Mouse (Mus musculus) heart, postnatal 14 days (tissue): ENCODE results near the gene Gm45618. TPM values are rescaled to one million over a fixed set of nuclear protein-coding genes. Genes with fewer than 3 reads are reported as not detected.
A peak's percentile ranks its signal among the peaks of the same experiment; 100 is the strongest.

ENCODE experiments used
- DNase-seq, 2 experiments: peaks; one replicate each; pipeline ENCODE4 v3.0.0; 2021 to 2022
- intact Hi-C: fragments of 180-260 bp; cut with DNase I; formaldehyde crosslinking; loops from one replicate; pipeline ENCODE4 v1.15.1; 2025
- total RNA-seq, 2 experiments: library from RNA; stranded (reverse); gene quantifications; 2 replicates each; pipeline ENCODE4 v1.2.3; 2021

Gene Gm45618
- total RNA-seq, 2 experiments from 2014 or later = not detected

DNA sequence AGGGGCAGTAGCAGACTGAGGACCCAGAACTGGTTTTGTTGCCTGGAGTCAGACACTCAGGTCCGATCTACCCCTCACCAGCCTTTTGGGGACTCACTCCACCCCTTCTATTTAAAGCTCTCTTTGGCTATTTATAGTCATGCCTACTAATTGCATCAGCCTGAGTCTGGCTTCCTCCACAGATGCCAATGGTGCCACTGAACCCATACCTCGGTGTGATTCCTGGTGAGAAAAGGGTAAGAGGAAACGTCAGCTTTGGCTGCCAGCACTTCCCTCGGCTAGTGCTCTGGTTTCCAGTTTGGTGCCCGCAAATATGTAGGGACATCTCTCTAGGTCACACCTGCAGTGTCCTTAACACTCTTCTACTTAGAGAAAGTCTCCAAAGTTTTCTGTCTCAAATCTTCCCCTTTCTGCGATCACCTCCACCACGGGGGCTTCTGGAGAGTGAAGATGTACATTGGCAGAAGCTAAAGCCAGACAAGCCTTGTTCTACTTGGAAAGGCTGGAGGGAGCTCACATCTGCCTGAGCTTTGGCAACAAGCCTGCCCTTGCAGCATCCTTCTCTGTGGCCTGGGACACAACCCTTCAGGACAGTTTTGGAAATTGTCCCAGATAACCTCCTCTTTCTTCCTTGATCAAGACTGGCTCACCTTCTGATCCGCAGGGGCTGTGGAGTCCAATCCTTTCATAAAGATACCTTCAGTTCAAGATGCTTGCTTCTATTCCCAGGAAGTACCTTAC lies 46.2 kb downstream of the Gm45618 start:
- intact Hi-C loops = no loop called here

DNA sequence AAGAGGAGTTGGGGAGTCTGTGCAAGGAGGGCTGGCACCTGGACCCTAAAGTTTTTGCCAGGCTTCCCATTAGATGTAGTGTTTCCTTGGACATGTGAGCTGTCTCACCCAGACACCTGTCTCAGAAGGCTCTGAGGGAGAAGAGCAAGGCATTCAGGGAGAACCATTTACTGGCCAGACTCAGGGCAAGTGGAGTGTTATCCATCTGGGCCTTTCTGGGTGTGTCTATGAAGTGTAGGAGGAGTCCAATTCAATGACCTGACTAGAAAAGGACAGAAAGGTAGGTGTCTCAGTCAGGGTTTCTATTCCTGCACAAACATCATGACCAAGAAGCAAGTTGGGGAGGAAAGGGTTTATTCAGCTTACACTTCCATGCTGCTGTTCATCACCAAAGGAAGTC lies 48.8 kb downstream of the Gm45618 start:
- DNase-seq = no peak
- intact Hi-C loops = loop anchor here (1.0 kb wide), 1 partner anchor 27 kb away; no protein-coding TSS in a partner anchor

More for the DNA sequence above, 46.2 kb downstream of the Gm45618 start:
- DNase-seq = no peak

GRCm38 (mm10) chr7:142071212-142071578 lies 49.3 kb downstream of the Gm45618 start:
- DNase-seq = no peak
- intact Hi-C loops = loop anchor here (1.0 kb wide), 1 partner anchor 27 kb away; no protein-coding TSS in a partner anchor

GRCm38 (mm10) chr7:142070458-142071211 lies 49.9 kb downstream of the Gm45618 start:
- intact Hi-C loops = loop anchor here (1.0 kb wide), 1 partner anchor 28 kb away; no protein-coding TSS in a partner anchor
- DNase-seq = peak; percentile 80 to 86

Other genes with a start within 250 kb of the Gm45618 start
- gene Tollip, start 202.2 kb downstream of the Gm45618 start, total RNA-seq = 10 to 100 TPM; 46.1 to 48.6 TPM
- gene Brsk2, start 171.0 kb downstream of the Gm45618 start, total RNA-seq = under 1 TPM; 0.12 to 0.46 TPM
- 10 to 100 TPM; 39.9 to 43.0 TPM for gene Mob2, start 59.7 kb downstream of the Gm45618 start, total RNA-seq
- gene Dusp8, start 24.9 kb downstream of the Gm45618 start, total RNA-seq = 10 to 100 TPM; 29.2 to 35.4 TPM
- not detected for gene Gm39115, start 15.3 kb upstream of the Gm45618 start, total RNA-seq
- not detected for gene Gm45337, start 23.9 kb upstream of the Gm45618 start, total RNA-seq
- gene Gm29735, start 36.4 kb upstream of the Gm45618 start, total RNA-seq = not detected
- gene Gm4553, start 45.0 kb upstream of the Gm45618 start, total RNA-seq = not detected
- not detected for gene Krtap5-2, start 55.3 kb upstream of the Gm45618 start, total RNA-seq
- gene Gm10153, start 69.7 kb upstream of the Gm45618 start, total RNA-seq = not detected
- gene Krtap5-3, start 80.6 kb upstream of the Gm45618 start, total RNA-seq = not detected
- not detected for gene Gm7579, start 91.1 kb upstream of the Gm45618 start, total RNA-seq
- not detected for gene Krtap5-5, start 109.2 kb upstream of the Gm45618 start, total RNA-seq
- not detected for gene Gm40460, start 120.3 kb upstream of the Gm45618 start, total RNA-seq
- not detected for gene Gm2431, start 137.6 kb upstream of the Gm45618 start, total RNA-seq
- not detected for gene Gm4559, start 153.6 kb upstream of the Gm45618 start, total RNA-seq
- not detected for gene Krtap5-1, start 176.4 kb upstream of the Gm45618 start, total RNA-seq
- gene Krtap5-4, start 182.8 kb upstream of the Gm45618 start, total RNA-seq = not detected